Mouse (Mus musculus) testis, adult 2 months (tissue): ENCODE measurements around the gene Tuba1c.

Source experiments
- CTCF ChIP-seq: fragments of 200-500 bp; IDR thresholded peaks from 2 replicates; pipeline ENCODE4 v1.5.1; 2012; ENCODE audit warnings: low read depth, mild to moderate bottlenecking, inconsistent platforms, low read length, moderate library complexity; ENCODE audit not compliant: control insufficient read depth, insufficient read depth, insufficient replicate concordance
- POLR2A ChIP-seq: fragments of 200-500 bp; IDR thresholded peaks from 2 replicates; pipeline ENCODE4 v1.6.1; 2012; ENCODE audit warnings: low read depth, mild to moderate bottlenecking, inconsistent platforms, low read length, moderate library complexity; ENCODE audit not compliant: control insufficient read depth

DNA sequence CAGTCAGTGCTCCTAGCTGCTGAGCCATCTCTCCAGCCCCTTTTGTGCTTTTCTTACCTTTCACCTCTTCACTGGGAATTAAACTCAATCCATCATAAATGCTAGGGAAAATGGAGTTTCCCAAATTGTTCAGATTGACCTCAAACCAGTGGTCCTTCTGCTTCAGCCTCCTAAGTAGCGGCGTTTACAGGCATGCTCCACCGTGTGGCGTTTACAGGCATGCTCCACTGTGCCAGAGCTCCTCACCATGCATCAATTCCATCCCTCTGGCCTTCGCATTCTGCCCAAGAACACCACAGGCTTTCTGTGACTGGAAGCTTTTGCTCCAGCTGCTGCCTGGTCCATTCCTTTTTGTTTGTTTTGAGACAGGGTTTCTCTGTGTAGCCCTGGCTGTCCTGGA, 2.6 kb upstream of the Tuba1c start:
- peak; percentile 16; the same call in 1 of the 2 replicates for TF ChIP-seq CTCF
- no peak for TF ChIP-seq POLR2A
